17 mouse cellular contexts compared by ENCODE assay signal in the genomic region with DNA sequence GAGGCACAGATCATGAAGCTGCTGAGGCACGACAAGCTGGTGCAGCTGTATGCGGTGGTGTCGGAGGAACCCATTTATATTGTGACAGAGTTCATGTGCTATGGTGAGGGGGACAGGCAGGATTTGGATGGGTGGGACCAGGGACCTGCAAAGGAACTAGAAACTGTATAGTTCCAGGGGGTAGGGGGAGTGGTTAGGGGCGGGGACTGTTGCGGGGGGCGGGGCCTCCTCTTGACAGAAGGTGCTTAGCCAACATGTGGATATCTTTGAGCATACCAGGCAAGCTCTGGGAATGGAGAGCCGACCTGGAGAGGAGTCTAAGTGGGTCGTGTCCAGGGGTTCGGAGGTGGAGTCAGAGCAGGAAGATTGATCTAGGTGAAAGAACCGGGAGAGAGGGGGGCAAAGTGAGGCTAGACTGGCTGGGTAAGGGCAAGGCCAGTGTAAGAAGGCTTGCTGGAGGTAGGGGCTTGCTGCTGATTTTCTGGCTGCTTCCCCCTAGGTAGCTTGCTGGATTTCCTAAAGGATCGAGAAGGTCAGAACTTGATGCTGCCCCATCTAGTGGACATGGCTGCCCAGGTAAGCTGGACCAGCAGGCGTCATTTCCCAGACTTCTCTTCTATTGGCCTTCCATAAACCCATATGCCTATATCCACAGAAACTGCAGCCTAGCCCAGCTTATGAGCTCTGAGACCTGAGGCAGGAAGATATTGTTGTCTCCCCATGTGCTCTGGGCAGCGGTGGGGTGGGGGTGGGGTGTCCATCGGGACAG. TPM values are rescaled to one million over a fixed set of nuclear protein-coding genes. Genes with fewer than 3 reads are reported as not detected.
DNase-seq lines count a peak whose midpoint lies in the region; ATAC-seq and TF ChIP-seq lines count a peak whose summit lies in the region.
"Had no signal": no experiment of that assay in that cellular context is flagged by ENCODE, and none has a peak within 500 bp of the region (broad histone marks: within the 10 kb centered on the region; RNA-seq: fewer than 3 reads in every experiment).

No protein-coding gene starts in this region.

- H3K4me2 ChIP-seq in liver, embryonic 12.5 days = no peak overlapping the region
- no peak overlapping the region for H3K4me2 ChIP-seq in liver, postnatal 0 days (ENCODE audit: low read depth, low read length)
- no peak overlapping the region for H3K4me2 ChIP-seq in forebrain, embryonic 15.5 days (replicated peaks)
- H3K4me2 ChIP-seq: hindbrain, embryonic 13.5 days; limb, embryonic 13.5 days had no signal

- H3K9me3 ChIP-seq in liver, embryonic 12.5 days (replicated peaks) = no peaks in the 10 kb centered on the region
- H3K9me3 ChIP-seq in ES-E14 (ENCODE audit: control insufficient read depth, insufficient read depth, low read depth, low read length) = no peaks in the 10 kb centered on the region
- no peaks in the 10 kb centered on the region for H3K9me3 ChIP-seq in liver, postnatal 0 days (ENCODE audit: low read length)
- no peaks in the 10 kb centered on the region for H3K9me3 ChIP-seq in forebrain, embryonic 15.5 days
- H3K9me3 ChIP-seq: hindbrain, embryonic 13.5 days; limb, embryonic 13.5 days had no signal

- 0 out of 2 replicates have a peak, but pooled peaks cover under 1% of the 10 kb centered on the region for H3K4me1 ChIP-seq in liver, embryonic 12.5 days
- H3K4me1 ChIP-seq in ES-E14 (ENCODE audit: control insufficient read depth in 2 of 2, insufficient read depth in 2 of 2, low read length in 2 of 2, poor library complexity in 1 of 2) = peaks cover 8 to 35% of the 10 kb centered on the region in 2 experiments
- H3K4me1 ChIP-seq in liver, postnatal 0 days (ENCODE audit: insufficient read depth) = no peaks in the 10 kb centered on the region; the same call in 1 of the 2 replicates
- peaks cover 4% of the 10 kb centered on the region for H3K4me1 ChIP-seq in forebrain, embryonic 15.5 days

- H3K27ac ChIP-seq in gastrocnemius, adult 2 months = no peak overlapping the region
- no peak overlapping the region for H3K27ac ChIP-seq in liver, embryonic 12.5 days
- H3K27ac ChIP-seq in ES-E14 (ENCODE audit: insufficient read depth, low read depth, low read length, poor library complexity, severe bottlenecking) = 0 out of 2 replicates have a peak overlapping the region, but pooled peaks have one; percentile 6
- no peak overlapping the region for H3K27ac ChIP-seq in liver, postnatal 0 days (ENCODE audit: low read depth)
- H3K27ac ChIP-seq in forebrain, embryonic 15.5 days (replicated peaks) = no peak overlapping the region
- H3K27ac ChIP-seq: hindbrain, embryonic 13.5 days; limb, embryonic 13.5 days had no signal

- no peaks in the 10 kb centered on the region for H3K36me3 ChIP-seq in liver, embryonic 12.5 days
- no peaks in the 10 kb centered on the region for H3K36me3 ChIP-seq in ES-E14 (ENCODE audit: control insufficient read depth, insufficient read depth, low read length, poor library complexity, severe bottlenecking)
- H3K36me3 ChIP-seq in liver, postnatal 0 days (replicated peaks; ENCODE audit: insufficient read depth, low read length) = no peaks in the 10 kb centered on the region
- H3K36me3 ChIP-seq in forebrain, embryonic 15.5 days = no peaks in the 10 kb centered on the region
- H3K36me3 ChIP-seq: hindbrain, embryonic 13.5 days; limb, embryonic 13.5 days had no signal

- 40% methylated on average over 14 of the region's 14 CpGs for WGBS in liver, embryonic 12.5 days (ENCODE audit: insufficient replicate concordance)
- WGBS in liver, postnatal 0 days (ENCODE audit: insufficient replicate concordance) = 56% methylated on average over 14 of the region's 14 CpGs
- 53% methylated on average over 13 of the region's 14 CpGs for WGBS in forebrain, embryonic 15.5 days

- peaks cover 8% of the 10 kb centered on the region; the same call in 1 of the 2 replicates for H3K27me3 ChIP-seq in liver, embryonic 12.5 days (replicated peaks)
- H3K27me3 ChIP-seq in liver, postnatal 0 days (ENCODE audit: insufficient read depth, low read length) = no peaks in the 10 kb centered on the region
- no peaks in the 10 kb centered on the region for H3K27me3 ChIP-seq in forebrain, embryonic 15.5 days
- H3K27me3 ChIP-seq: hindbrain, embryonic 13.5 days; limb, embryonic 13.5 days had no signal

- no peak overlapping the region for H3K9ac ChIP-seq in liver, embryonic 12.5 days
- H3K9ac ChIP-seq in ES-E14 (ENCODE audit: insufficient read depth, low read depth, low read length, poor library complexity, severe bottlenecking) = peak overlapping the region; percentile 49; the same call in 1 of the 2 replicates
- no peak overlapping the region for H3K9ac ChIP-seq in liver, postnatal 0 days (replicated peaks)
- H3K9ac ChIP-seq in forebrain, embryonic 15.5 days (replicated peaks) = no peak overlapping the region
- H3K9ac ChIP-seq: hindbrain, embryonic 13.5 days; limb, embryonic 13.5 days had no signal

- TF ChIP-seq CTCF in gastrocnemius, adult 2 months (IDR thresholded peaks at IDR 0.05) = peak; percentile 8; the same call in 1 of the 2 replicates
- TF ChIP-seq CTCF in liver, postnatal 0 days (IDR thresholded peaks at IDR 0.05; ENCODE audit: low read depth) = 0 out of 2 replicates have a peak, but pooled peaks have one; percentile 24

- no peak for ATAC-seq in liver, embryonic 12.5 days
- ATAC-seq in liver, postnatal 0 days = no peak
- no peak for ATAC-seq in forebrain, embryonic 15.5 days (replicated peaks)
- ATAC-seq: forebrain, embryonic 14.5 days had no signal

- intact Hi-C loops in gastrocnemius, adult 2 months (cut with DNase I) = no loop called here

- in situ Hi-C loops in ES-E14 (cut with MboI; ENCODE audit: low sequenced_read_pairs in 2 of 2, unreplicated experiment in 2 of 2) = no loop called here

- TF ChIP-seq EP300 in liver, postnatal 0 days (IDR thresholded peaks at IDR 0.05; ENCODE audit: low read depth) = no peak

- DNase-seq in gastrocnemius, adult 2 months = no peak
- DNase-seq in gastrocnemius, adult 8-10 months (ENCODE audit: low spot score in 2 of 2) = no peak
- DNase-seq in liver (peak; percentile 38), ES-E14 (ENCODE audit: low read depth, low spot score) (no peak)
- no peak for DNase-seq in liver, postnatal 0 days
- DNase-seq in adrenal gland, postnatal 14 days = no peak
- DNase-seq: cerebellum, adult 11-12 months; gastrocnemius, postnatal 14 days; kidney, postnatal 14 days; lung, postnatal 36 days; thymus, postnatal 4 days had no signal

- no peak overlapping the region for H3K4me3 ChIP-seq in gastrocnemius, adult 2 months
- no peak overlapping the region for H3K4me3 ChIP-seq in liver, embryonic 12.5 days
- peak overlapping the region in 1 of 2 experiments; percentile 41; a peak in 3 of 4 replicates for H3K4me3 ChIP-seq in ES-E14 (ENCODE audit: insufficient read depth in 1 of 2, low read depth in 1 of 2, low read length in 2 of 2, poor library complexity in 1 of 2, severe bottlenecking in 1 of 2)
- H3K4me3 ChIP-seq in liver, postnatal 0 days (ENCODE audit: low read depth, low read length) = no peak overlapping the region
- H3K4me3 ChIP-seq in forebrain, embryonic 15.5 days = no peak overlapping the region
- H3K4me3 ChIP-seq: hindbrain, embryonic 13.5 days; limb, embryonic 13.5 days had no signal

TF ChIP-seq in ES-E14, 5 proteins besides CTCF, POLR2A, EP300 and RAD21:
- no peak for TF ChIP-seq CHD2 (IDR thresholded peaks at IDR 0.05; ENCODE audit: low read depth, low read length)
- TF ChIP-seq ZC3H11A (IDR thresholded peaks at IDR 0.05; ENCODE audit: borderline replicate concordance, low read depth, low read length) = no peak
- TF ChIP-seq ZNF384 (IDR thresholded peaks at IDR 0.05; ENCODE audit: low read depth, low read length) = no peak
- TF ChIP-seq MAFK (IDR thresholded peaks at IDR 0.05; ENCODE audit: insufficient read depth, low read depth, low read length) = no peak
- TF ChIP-seq HCFC1 (IDR thresholded peaks at IDR 0.05; ENCODE audit: borderline replicate concordance, insufficient read depth, low read length) = no peak

RNA-seq across cellular contexts. Expression of gene Ahdc1, which starts 13.4 kb away (rescaled TPM):
- 10 to 100 TPM; 30.2 to 55.1 TPM for total RNA-seq in gastrocnemius, adult 2 months (2021)
- 10 to 100 TPM; 26.3 to 32.9 (median 28.9) TPM for total RNA-seq in gastrocnemius, adult 8-10 months (2022)
- 2.9 and 3.2 TPM in 2 replicates for polyA plus RNA-seq in liver, embryonic 12.5 days (2016; fragmentation: Nextera tagmentation; extraction: Ambion mirVana)
- total RNA-seq in ES-E14 (2012; rRNA removed) = 61.8 and 88.9 TPM in 2 replicates
- polyA plus RNA-seq in liver, postnatal 0 days (2015; fragmentation: Nextera tagmentation; extraction: Ambion mirVana) = 0.76 and 0.87 TPM in 2 replicates
- 65.0 and 71.9 TPM in 2 replicates for total RNA-seq in adrenal gland, postnatal 14 days (2021)
- 14.2 and 17.0 TPM in 2 replicates for polyA plus RNA-seq in forebrain, embryonic 15.5 days (2015; fragmentation: Nextera tagmentation; extraction: Ambion mirVana)

RNA-seq across cellular contexts. Expression of gene Fgr, which starts 23.8 kb away (rescaled TPM):
- under 1 TPM in 1 of 2 experiments, not detected in 1; 0.06 TPM for total RNA-seq in gastrocnemius, adult 2 months (2021)
- total RNA-seq in gastrocnemius, adult 8-10 months (2022) = not detected
- 0.60 and 0.73 TPM in 2 replicates for polyA plus RNA-seq in liver, embryonic 12.5 days (2016; fragmentation: Nextera tagmentation; extraction: Ambion mirVana)
- total RNA-seq in ES-E14 (2012; rRNA removed) = 1.3 and 1.8 TPM in 2 replicates
- 3.8 and 4.0 TPM in 2 replicates for polyA plus RNA-seq in liver, postnatal 0 days (2015; fragmentation: Nextera tagmentation; extraction: Ambion mirVana)
- total RNA-seq in adrenal gland, postnatal 14 days (2021) = 0.78 and 1.8 TPM in 2 replicates
- 0.06 TPM in 1 of 2 replicates, not detected in the other for polyA plus RNA-seq in forebrain, embryonic 15.5 days (2015; fragmentation: Nextera tagmentation; extraction: Ambion mirVana)
- polyA plus RNA-seq: hindbrain, embryonic 13.5 days; neural tube, embryonic 14.5 days had no signal
